Mouse (Mus musculus): ENCODE data around the gene Nectin2. TPM values are rescaled to one million over a fixed set of nuclear protein-coding genes. Genes with fewer than 3 reads are reported as not detected.
"Not testable (repeated sequence)": the region's sequence is repeated elsewhere in the genome, so short reads cannot be mapped to it uniquely, and the experiment has no call there.

Gene Nectin2
- total RNA-seq, 2 experiments from 2014 or later, result 6.0 to 12.3 TPM

DNA sequence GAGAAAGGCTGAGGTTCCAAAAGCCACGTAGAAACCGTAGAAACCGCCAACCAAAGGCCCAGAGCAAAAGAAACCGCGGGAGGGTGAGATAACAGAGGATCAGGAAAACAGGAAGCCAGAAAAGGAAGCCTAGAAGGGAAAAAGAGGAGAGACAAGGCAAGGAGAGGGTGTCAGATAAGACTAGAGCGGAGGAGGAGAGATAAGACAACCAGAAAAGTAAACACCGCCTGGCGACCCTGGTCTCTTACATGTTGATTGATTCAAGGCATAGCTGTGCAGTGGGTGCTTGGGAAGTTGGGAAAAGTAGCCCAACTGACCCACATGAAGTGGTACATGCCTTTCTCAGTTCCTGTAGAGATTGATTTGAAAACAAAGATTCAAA is 55.1 kb downstream of the Nectin2 start:
- no peak for ATAC-seq (replicated peaks; ENCODE audit: low FRiP score, low TSS enrichment, poor library complexity, severe bottlenecking)

DNA sequence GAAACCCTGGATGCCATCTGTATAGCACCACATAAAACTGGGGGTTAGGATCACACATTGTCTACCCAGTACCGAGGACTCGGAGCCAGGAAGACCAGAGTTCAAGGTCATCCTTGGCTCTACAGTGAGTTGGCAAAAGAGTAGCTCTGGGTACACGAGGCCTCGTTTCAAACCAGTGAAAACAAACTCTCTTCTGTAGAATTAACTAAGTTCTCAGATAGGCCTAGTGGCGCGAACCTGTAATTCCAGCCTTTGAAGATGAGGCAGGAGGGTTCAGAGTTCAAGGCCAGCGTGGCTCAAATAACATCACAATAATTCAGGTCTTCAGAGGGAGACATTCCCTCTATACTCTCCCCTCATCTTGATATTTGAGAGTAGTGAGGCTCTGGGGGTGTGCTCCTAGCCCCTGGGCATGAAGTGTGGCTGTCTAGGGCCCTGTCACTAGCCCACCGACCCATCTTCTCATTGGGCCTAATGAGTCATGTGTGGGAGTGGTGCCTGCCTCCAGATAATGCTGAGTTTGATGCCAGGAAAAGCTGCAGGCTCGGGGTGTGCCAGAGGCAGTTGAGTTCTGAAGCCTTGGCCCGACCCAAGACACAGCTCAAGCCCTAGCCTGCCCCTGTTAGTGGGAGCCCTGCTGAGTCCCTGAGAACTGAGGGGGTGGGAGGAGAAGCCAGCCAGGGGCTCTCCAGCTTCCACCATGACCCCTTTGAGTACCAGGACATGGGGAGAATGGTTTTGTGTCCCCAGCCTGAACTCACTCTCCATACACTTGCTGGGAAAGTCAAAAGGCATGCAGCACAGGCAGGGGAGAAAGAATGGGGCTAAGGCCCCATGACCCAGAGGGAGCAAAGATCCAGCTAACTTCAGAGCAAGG is 55.7 kb downstream of the Nectin2 start:
- no peak for ATAC-seq (replicated peaks; ENCODE audit: low FRiP score, low TSS enrichment, poor library complexity, severe bottlenecking)

DNA sequence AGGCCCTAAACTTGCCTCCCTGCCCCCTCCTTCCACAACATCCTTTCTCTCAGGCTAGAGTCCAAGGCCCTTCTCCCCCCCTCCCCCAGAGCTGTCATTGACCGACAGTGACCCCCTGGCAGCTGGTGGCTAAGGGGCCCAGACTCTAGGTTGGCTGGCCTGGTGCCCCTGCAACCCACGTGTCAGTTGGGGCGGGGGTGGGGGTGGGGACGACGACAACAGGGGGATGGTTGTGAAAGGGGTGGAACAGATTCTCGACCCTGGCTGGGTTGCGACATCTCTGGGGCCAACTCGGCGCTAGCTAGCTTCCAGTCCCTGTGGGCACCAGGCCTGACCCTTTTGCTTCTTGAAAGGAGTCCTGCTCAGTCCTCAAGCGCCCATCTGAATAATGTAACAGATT is 56.9 kb downstream of the Nectin2 start:
- ATAC-seq (replicated peaks; ENCODE audit: low FRiP score, low TSS enrichment, poor library complexity, severe bottlenecking), result no peak

- no peak for ATAC-seq (replicated peaks; ENCODE audit: low FRiP score, low TSS enrichment, poor library complexity, severe bottlenecking)
Measured at GRCm38 (mm10) chr7:19691873-19692865, 58.1 kb downstream of the Nectin2 start, which contains the start of gene Apoc1. Gene Apoc1 (minus strand): TSS chr7:19692660.

GRCm38 (mm10) chr7:19691434-19691833 is 58.8 kb downstream of the Nectin2 start:
- no peak for ATAC-seq (replicated peaks; ENCODE audit: low FRiP score, low TSS enrichment, poor library complexity, severe bottlenecking)

- ATAC-seq (replicated peaks; ENCODE audit: low FRiP score, low TSS enrichment, poor library complexity, severe bottlenecking), result no peak
Measured at GRCm38 (mm10) chr7:19690845-19691244, 59.4 kb downstream of the Nectin2 start.

DNA sequence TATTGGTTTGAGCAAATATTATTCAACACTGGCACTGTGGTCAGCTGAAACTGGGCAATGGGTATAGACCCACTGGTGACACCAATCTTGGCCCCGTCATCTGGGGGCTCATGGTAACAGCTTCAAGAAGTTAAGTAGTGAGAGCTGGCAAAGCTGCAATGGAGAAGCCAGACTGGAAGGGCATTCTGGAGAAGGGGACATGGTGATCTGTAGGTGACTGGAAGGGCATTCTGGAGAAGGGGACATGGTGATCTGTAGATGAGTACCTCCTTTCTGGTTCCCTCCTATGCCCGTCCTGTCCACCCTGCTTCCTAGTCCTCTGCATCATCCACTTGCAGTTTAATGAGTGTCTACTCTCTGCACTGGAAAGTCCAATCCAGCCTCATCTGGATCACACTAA is 61.7 kb downstream of the Nectin2 start:
- ATAC-seq (replicated peaks; ENCODE audit: low FRiP score, low TSS enrichment, poor library complexity, severe bottlenecking), result no peak

GRCm38 (mm10) chr7:19688101-19688500 is 62.2 kb downstream of the Nectin2 start:
- ATAC-seq (replicated peaks; ENCODE audit: low FRiP score, low TSS enrichment, poor library complexity, severe bottlenecking), result no peak

DNA sequence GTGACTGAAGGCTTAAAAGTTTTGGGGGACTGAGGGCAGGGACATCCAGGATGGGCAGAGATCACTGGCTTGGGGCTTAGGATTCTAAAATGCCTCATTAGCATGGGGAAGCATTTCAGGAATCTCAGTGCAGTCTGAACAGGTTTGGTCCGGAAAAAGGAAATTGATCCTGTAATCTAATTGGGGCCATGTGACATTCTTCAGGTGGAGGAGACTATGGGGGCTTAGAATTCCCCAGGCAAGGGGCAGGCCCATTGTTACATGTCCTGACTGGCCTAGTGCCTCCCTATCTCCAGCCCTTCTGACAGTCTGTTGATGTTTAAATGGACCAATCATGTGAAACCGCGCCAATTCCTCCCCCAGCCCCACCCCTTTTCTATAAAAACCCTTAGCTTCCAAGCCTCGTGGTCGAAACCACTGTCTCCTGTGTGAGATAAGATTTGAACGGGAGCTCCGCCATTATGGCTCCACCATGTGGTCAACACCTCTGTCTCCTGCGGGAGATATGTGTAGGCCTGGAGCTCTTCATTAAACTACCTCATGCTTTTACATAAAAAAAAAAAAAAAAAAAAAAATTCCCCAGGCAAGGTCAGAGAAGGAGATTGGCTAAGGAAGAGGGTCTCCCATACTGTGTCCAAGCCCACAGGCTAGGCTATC is 63.2 kb downstream of the Nectin2 start:
- ATAC-seq (replicated peaks; ENCODE audit: low FRiP score, low TSS enrichment, poor library complexity, severe bottlenecking), result not testable (repeated sequence)

DNA sequence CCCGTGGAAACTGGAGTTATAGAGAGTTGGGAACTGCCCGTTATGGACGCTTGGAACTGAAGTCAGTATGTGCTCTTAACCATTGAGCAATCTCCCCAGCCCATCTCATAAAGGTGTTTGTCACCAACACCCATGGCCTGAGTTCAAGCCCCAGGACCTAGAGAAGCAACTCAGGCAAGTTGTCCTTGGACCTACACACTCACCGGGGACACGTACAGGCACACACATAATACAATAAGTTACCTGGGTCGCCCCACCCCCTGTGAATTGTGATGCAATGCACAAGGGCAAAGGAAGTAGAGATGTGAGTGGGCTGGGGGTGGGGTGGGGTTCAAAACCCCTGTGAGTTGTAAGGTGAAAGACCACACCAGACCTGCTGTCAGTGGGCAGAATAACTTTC is 63.8 kb downstream of the Nectin2 start:
- no peak for ATAC-seq (replicated peaks; ENCODE audit: low FRiP score, low TSS enrichment, poor library complexity, severe bottlenecking)

- no peak for ATAC-seq (replicated peaks; ENCODE audit: low FRiP score, low TSS enrichment, poor library complexity, severe bottlenecking)
Measured at GRCm38 (mm10) chr7:19685374-19685773, 64.9 kb downstream of the Nectin2 start.

DNA sequence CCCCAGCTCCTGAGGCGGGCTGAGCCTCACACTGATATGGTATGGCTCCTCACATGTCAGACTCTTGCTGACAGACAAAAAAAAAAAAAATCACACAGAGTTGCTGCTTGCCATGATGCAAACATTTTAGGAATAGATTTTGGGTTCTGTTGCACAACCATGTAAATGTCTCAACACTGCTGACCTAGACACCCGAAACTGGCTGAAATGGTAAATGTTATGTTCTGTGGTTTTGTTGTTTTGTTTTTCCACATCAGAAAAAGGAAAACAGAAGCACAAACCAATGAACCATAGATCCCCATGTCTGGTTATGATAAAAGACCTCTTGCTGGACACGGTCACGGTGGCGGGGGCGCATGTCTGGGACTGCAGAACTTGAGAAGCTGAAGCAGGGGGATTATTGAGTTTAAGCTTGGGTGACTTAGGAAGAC is 66.5 kb downstream of the Nectin2 start:
- ATAC-seq (replicated peaks; ENCODE audit: low FRiP score, low TSS enrichment, poor library complexity, severe bottlenecking), result no peak

DNA sequence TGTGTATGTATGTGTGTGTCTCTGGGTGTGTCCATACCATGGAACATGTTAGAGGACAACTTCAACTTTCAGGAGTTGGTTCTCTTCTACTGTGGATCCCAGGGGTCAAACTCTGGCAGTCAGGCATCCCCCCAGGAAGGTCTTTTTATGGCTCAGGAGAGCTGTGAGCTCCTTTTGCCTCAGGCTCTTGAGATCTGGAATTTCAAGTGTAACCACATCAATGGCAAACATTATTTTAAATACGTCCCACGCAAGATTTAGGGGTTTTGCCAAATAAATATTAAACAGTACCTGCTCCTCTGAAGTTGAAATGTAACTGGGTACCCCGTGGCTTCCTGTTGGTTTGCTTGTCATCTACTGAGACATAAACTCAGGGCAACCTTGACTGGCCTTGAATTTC is 67.3 kb downstream of the Nectin2 start:
- ATAC-seq (replicated peaks; ENCODE audit: low FRiP score, low TSS enrichment, poor library complexity, severe bottlenecking), result no peak

GRCm38 (mm10) chr7:19681202-19681694 is 69.0 kb downstream of the Nectin2 start, which contains the start of the genes Gm44805 and Apoc4:
Gene Gm44805 (minus strand): TSS chr7:19681423.
Gene Apoc4 (minus strand): TSS chr7:19681479.
- no peak; the same call in 1 of the 2 replicates for ATAC-seq (replicated peaks; ENCODE audit: low FRiP score, low TSS enrichment, poor library complexity, severe bottlenecking)

- no peak; the same call in 1 of the 2 replicates for ATAC-seq (replicated peaks; ENCODE audit: low FRiP score, low TSS enrichment, poor library complexity, severe bottlenecking)
Measured at GRCm38 (mm10) chr7:19680702-19681101, 69.6 kb downstream of the Nectin2 start.

GRCm38 (mm10) chr7:19678901-19679300 is 71.4 kb downstream of the Nectin2 start:
- ATAC-seq (replicated peaks; ENCODE audit: low FRiP score, low TSS enrichment, poor library complexity, severe bottlenecking), result no peak

DNA sequence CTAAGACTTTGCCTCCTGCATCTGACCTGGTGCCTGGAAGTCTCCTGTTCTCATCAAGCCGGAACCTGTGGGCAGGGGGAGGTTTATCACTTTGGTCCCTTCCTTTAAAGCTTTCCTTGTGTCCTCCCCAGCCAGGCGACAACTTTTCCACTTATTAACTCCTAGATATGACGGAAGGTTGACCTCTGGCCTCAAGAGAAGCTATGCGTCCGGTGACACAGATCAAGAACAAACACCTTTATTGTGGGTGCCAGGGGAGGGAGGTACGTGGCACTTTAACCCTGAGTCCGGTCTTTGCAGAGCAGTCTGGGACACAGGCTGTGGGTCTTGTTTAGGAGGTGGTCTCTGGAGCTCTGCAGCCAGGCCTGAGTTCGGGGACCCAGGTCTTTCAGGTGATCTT is 72.4 kb downstream of the Nectin2 start, which contains the start of gene Apoc2:
Gene Apoc2 (minus strand): TSS at position 70 of the 400 bp plus-strand sequence.
- no peak for ATAC-seq (replicated peaks; ENCODE audit: low FRiP score, low TSS enrichment, poor library complexity, severe bottlenecking)

DNA sequence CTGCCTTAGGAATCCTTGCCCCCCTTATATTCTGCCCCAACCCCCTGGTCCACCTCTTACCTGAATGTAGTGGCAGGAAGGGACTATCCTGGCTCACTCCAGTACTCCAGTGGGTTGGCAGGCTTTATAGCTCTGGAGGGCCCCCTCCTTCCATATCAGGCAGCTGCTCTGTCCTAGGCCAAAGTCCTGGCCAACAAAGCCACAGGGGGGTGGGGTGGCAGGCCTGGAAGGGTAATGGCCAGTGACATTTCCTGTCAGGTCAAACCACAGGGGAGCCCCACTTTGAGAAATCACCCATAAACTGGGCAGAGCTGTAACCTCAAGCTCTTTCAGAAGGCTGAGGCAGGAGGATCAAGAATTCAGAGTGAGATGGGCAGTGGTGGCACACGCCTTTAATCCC is 73.6 kb downstream of the Nectin2 start:
- ATAC-seq (replicated peaks; ENCODE audit: low FRiP score, low TSS enrichment, poor library complexity, severe bottlenecking), result no peak

DNA sequence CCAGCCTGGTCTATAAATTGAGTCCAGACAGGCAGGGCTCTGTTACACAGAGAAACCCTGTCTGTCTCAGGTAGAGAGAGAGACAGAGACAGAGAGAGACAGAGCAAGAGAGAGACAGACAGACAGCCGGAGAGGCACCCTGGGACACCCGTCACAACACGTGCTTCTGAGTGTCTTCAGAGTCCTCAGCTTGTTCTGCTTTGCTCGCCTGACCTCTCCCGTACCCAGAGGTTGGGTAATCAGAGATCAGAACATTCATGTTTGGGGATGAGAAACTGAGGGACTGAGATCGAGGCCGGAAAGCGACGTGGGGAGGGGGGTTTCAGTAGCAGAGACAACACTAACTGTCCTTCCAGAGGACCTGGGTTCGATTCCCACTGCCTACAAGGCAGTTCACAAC is 74.5 kb downstream of the Nectin2 start:
- no peak for ATAC-seq (replicated peaks; ENCODE audit: low FRiP score, low TSS enrichment, poor library complexity, severe bottlenecking)
